24 mouse cellular contexts compared by ENCODE assay signal in the genomic region with DNA sequence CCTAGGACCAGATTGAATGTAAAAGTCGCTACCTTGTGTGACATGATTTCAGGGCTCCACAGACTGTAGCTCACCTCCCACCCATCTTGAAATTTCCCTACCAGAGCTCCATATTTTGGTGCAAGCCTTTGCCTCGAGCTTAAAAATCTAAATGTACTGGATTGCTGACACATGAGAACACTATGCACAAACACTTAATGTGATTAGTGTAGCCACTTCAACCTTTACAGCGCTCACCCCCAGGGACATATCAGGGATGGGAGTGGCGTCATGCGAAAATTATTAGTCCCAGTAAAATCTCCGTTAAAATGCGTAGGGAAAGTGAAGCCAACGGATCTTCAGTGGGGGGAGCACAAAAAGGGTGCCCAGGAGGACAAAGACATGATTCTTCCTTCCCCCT.
DNase-seq lines count a peak whose midpoint lies in the region; ATAC-seq lines count a peak whose summit lies in the region.
"Had no signal": no experiment of that assay in that cellular context is flagged by ENCODE, and none has a peak within 500 bp of the region (broad histone marks: within the 10 kb centered on the region; RNA-seq: fewer than 3 reads in every experiment).

No protein-coding gene starts in this region.

- H3K9ac ChIP-seq in hindbrain, embryonic 14.5 days: no peak overlapping the region
- H3K9ac ChIP-seq in hindbrain, embryonic 11.5 days (ENCODE audit: low read depth, low read length): no peak overlapping the region
- H3K9ac ChIP-seq in midbrain, embryonic 13.5 days (replicated peaks): no peak overlapping the region
- no peak overlapping the region for H3K9ac ChIP-seq in midbrain, embryonic 11.5 days (ENCODE audit: low read length)
- 0 out of 2 replicates have a peak overlapping the region, but pooled peaks have one; percentile 9 for H3K9ac ChIP-seq in neural tube, embryonic 13.5 days
- H3K9ac ChIP-seq: forebrain, embryonic 13.5 days; heart, embryonic 13.5 days; hindbrain, embryonic 12.5 days had no signal

- ATAC-seq in hindbrain, embryonic 14.5 days (ENCODE audit: low FRiP score): no peak
- ATAC-seq in hindbrain, embryonic 11.5 days (ENCODE audit: low FRiP score): no peak
- ATAC-seq in midbrain, embryonic 13.5 days: no peak
- ATAC-seq in midbrain, embryonic 11.5 days (ENCODE audit: low FRiP score): no peak
- no peak for ATAC-seq in neural tube, embryonic 13.5 days (ENCODE audit: low read depth)
- ATAC-seq: activated CD4-positive, CD25-positive, alpha-beta regulatory T cell, adult 4 months; forebrain, embryonic 13.5 days; forebrain, embryonic 16.5 days; hindbrain, embryonic 16.5 days had no signal

- 0 out of 2 replicates have a peak overlapping the region, but pooled peaks have one; percentile 1 for H3K4me2 ChIP-seq in hindbrain, embryonic 14.5 days (replicated peaks)
- H3K4me2 ChIP-seq in hindbrain, embryonic 11.5 days (replicated peaks; ENCODE audit: low read depth, low read length): no peak overlapping the region
- H3K4me2 ChIP-seq in midbrain, embryonic 13.5 days (replicated peaks): peak overlapping the region; percentile 9
- no peak overlapping the region for H3K4me2 ChIP-seq in midbrain, embryonic 11.5 days
- no peak overlapping the region for H3K4me2 ChIP-seq in neural tube, embryonic 13.5 days
- H3K4me2 ChIP-seq: forebrain, embryonic 13.5 days; heart, embryonic 13.5 days; hindbrain, embryonic 12.5 days had no signal

- no peaks in the 10 kb centered on the region for H3K36me3 ChIP-seq in hindbrain, embryonic 14.5 days (replicated peaks; ENCODE audit: control insufficient read depth, insufficient read depth)
- H3K36me3 ChIP-seq in hindbrain, embryonic 11.5 days (ENCODE audit: control insufficient read depth, insufficient read depth, low read length): no peaks in the 10 kb centered on the region
- H3K36me3 ChIP-seq in midbrain, embryonic 13.5 days: no peaks in the 10 kb centered on the region
- no peaks in the 10 kb centered on the region for H3K36me3 ChIP-seq in midbrain, embryonic 11.5 days (ENCODE audit: control insufficient read depth, insufficient read depth, low read length)
- H3K36me3 ChIP-seq in neural tube, embryonic 13.5 days: no peaks in the 10 kb centered on the region
- H3K36me3 ChIP-seq: forebrain, embryonic 10.5 days; heart, embryonic 10.5 days; heart, embryonic 13.5 days; hindbrain, embryonic 12.5 days had no signal

- no peaks in the 10 kb centered on the region for H3K27me3 ChIP-seq in hindbrain, embryonic 14.5 days (ENCODE audit: control insufficient read depth, insufficient read depth, low read length)
- no peaks in the 10 kb centered on the region for H3K27me3 ChIP-seq in hindbrain, embryonic 11.5 days (ENCODE audit: control insufficient read depth, insufficient read depth, low read length)
- no peaks in the 10 kb centered on the region for H3K27me3 ChIP-seq in midbrain, embryonic 13.5 days
- H3K27me3 ChIP-seq in midbrain, embryonic 11.5 days (ENCODE audit: control insufficient read depth, insufficient read depth, low read length): no peaks in the 10 kb centered on the region
- no peaks in the 10 kb centered on the region for H3K27me3 ChIP-seq in neural tube, embryonic 13.5 days
- H3K27me3 ChIP-seq: forebrain, embryonic 13.5 days; hindbrain, embryonic 12.5 days had no signal

- WGBS in hindbrain, embryonic 14.5 days: 69% methylated on average over 8 of the region's 8 CpGs
- WGBS in hindbrain, embryonic 11.5 days: 76% methylated on average over 8 of the region's 8 CpGs
- 59% methylated on average over 8 of the region's 8 CpGs for WGBS in midbrain, embryonic 13.5 days
- 84% methylated on average over 8 of the region's 8 CpGs for WGBS in midbrain, embryonic 11.5 days
- whole genome bisulfite sequencing in neural tube, embryonic 13.5 days: 55% methylated on average over 8 of the region's 8 CpGs

- H3K9me3 ChIP-seq in hindbrain, embryonic 14.5 days (ENCODE audit: control insufficient read depth, low read length): no peaks in the 10 kb centered on the region
- H3K9me3 ChIP-seq in hindbrain, embryonic 11.5 days (ENCODE audit: control insufficient read depth, low read length): no peaks in the 10 kb centered on the region
- no peaks in the 10 kb centered on the region for H3K9me3 ChIP-seq in midbrain, embryonic 13.5 days
- H3K9me3 ChIP-seq in midbrain, embryonic 11.5 days (ENCODE audit: control insufficient read depth, low read length): no peaks in the 10 kb centered on the region
- no peaks in the 10 kb centered on the region for H3K9me3 ChIP-seq in neural tube, embryonic 13.5 days
- H3K9me3 ChIP-seq: forebrain, embryonic 10.5 days; forebrain, embryonic 13.5 days; heart, embryonic 10.5 days; heart, embryonic 13.5 days; hindbrain, embryonic 12.5 days had no signal

- no peak overlapping the region for H3K27ac ChIP-seq in hindbrain, embryonic 14.5 days
- no peak overlapping the region for H3K27ac ChIP-seq in hindbrain, embryonic 11.5 days (ENCODE audit: low read depth, low read length)
- H3K27ac ChIP-seq in midbrain, embryonic 13.5 days: peak overlapping the region; percentile 64; the same call in 1 of the 2 replicates
- no peak overlapping the region for H3K27ac ChIP-seq in midbrain, embryonic 11.5 days (ENCODE audit: low read depth, low read length)
- 0 out of 2 replicates have a peak overlapping the region, but pooled peaks have one; percentile 25 for H3K27ac ChIP-seq in neural tube, embryonic 13.5 days (replicated peaks)
- H3K27ac ChIP-seq: forebrain, embryonic 10.5 days; forebrain, embryonic 13.5 days; heart, adult 2 months; heart, embryonic 10.5 days; heart, embryonic 13.5 days; hindbrain, embryonic 12.5 days had no signal

- no peak overlapping the region for H3K4me3 ChIP-seq in hindbrain, embryonic 14.5 days (replicated peaks; ENCODE audit: low read length)
- no peak overlapping the region for H3K4me3 ChIP-seq in hindbrain, embryonic 11.5 days (ENCODE audit: low read depth, low read length)
- no peak overlapping the region for H3K4me3 ChIP-seq in midbrain, embryonic 13.5 days (replicated peaks)
- H3K4me3 ChIP-seq in midbrain, embryonic 11.5 days (ENCODE audit: low read depth, low read length): no peak overlapping the region
- no peak overlapping the region for H3K4me3 ChIP-seq in neural tube, embryonic 13.5 days
- H3K4me3 ChIP-seq: forebrain, embryonic 10.5 days; forebrain, embryonic 13.5 days; heart, adult 2 months; heart, embryonic 10.5 days; heart, embryonic 13.5 days; hindbrain, embryonic 12.5 days had no signal

- peaks cover 10% of the 10 kb centered on the region for H3K4me1 ChIP-seq in hindbrain, embryonic 14.5 days (replicated peaks; ENCODE audit: control insufficient read depth, insufficient read depth, low read length)
- H3K4me1 ChIP-seq in hindbrain, embryonic 11.5 days (replicated peaks; ENCODE audit: control insufficient read depth, insufficient read depth, low read length): no peaks in the 10 kb centered on the region
- H3K4me1 ChIP-seq in midbrain, embryonic 13.5 days (replicated peaks): peaks cover 22% of the 10 kb centered on the region
- no peaks in the 10 kb centered on the region for H3K4me1 ChIP-seq in midbrain, embryonic 11.5 days (ENCODE audit: control insufficient read depth, insufficient read depth, low read length)
- H3K4me1 ChIP-seq in neural tube, embryonic 13.5 days (replicated peaks): peaks cover 19% of the 10 kb centered on the region
- H3K4me1 ChIP-seq: heart, embryonic 10.5 days; heart, embryonic 13.5 days had no signal

- no peak for DNase-seq in hindbrain, embryonic 14.5 days (ENCODE audit: low spot score)
- no peak for DNase-seq in hindbrain, embryonic 11.5 days (ENCODE audit: low spot score)
- no peak for DNase-seq in midbrain, embryonic 11.5 days (ENCODE audit: low spot score, missing footprints)
- no peak for DNase-seq in neural tube, embryonic 10.5 days (ENCODE audit: extremely low spot score, low spot score)
- DNase-seq: adrenal gland, adult 8-10 months; adrenal gland, postnatal 25 days; cerebellum, adult 11-12 months; cerebellum, adult 8-10 months; cerebellum, postnatal 10 days; gastrocnemius, postnatal 10 days; gastrocnemius, postnatal 36 days; heart, adult 2 months; heart, postnatal 14 days; heart, postnatal 4 days had no signal

Comparison
In these comparisons a context has a peak if more than half of its experiments do, and no peak if none do; other contexts are left out.
1. H3K27ac ChIP-seq: peak in midbrain, embryonic 13.5 days (single experiment) and neural tube, embryonic 13.5 days (single experiment); none in hindbrain, embryonic 14.5 days (single experiment), hindbrain, embryonic 11.5 days (single experiment) and midbrain, embryonic 11.5 days (single experiment).
2. H3K4me2 ChIP-seq: peak in hindbrain, embryonic 14.5 days (single experiment) and midbrain, embryonic 13.5 days (single experiment); none in hindbrain, embryonic 11.5 days (single experiment), midbrain, embryonic 11.5 days (single experiment) and neural tube, embryonic 13.5 days (single experiment).